Mouse (Mus musculus) lung, postnatal 25 days (tissue): ENCODE measurements around the gene Epb41l4b.

Experiments
- DNase-seq: peaks from one replicate; pipeline ENCODE4 v3.0.0; 2022; ENCODE audit warnings: low spot score

Epb41l4b gene

DNA sequence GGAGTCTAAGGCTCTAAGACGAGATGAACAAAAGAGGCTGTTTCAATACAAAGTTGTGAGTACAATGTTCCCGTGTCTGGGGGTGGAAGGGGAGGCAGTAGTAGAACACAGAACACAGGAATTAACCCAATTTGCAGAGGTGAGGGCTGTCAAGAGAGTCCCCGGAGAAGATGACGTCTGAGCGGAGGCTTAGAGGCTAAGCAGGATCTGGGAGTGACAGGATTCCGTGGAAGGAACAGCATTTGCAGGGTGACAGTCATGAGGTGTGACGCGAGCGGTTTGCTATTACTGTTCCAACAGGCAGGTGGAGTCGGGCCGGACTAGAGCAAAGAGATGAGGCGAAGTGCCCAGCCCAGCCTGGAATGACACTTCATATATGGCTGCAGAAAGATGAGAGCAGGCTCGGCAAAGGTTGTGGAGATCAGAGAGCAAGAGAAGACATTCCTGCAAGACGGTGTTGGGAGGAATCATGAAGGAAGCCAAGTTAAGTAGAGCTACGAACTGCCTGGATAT is 82.9 kb downstream of the Epb41l4b start:
- no peak for DNase-seq

DNA sequence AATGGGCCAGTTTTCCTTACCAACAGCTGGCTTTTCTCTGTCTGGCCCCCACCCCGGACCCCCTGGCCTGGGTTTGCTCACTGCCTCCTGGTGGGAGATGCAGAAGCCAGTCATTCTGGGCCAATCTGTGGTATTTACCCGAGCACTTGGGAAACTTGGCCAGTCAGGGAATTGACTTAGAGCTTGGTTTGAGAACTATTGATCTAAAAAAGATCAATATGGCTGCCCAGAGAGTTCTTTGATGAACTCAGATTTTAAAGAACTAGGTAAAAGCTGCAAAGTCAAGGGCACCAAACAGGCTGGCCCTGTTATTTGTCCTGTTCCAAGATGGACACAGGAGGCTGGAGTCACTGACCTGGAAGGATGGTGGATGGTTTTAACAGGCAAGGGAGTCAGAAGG is 84.6 kb downstream of the Epb41l4b start:
- no peak for DNase-seq

DNA sequence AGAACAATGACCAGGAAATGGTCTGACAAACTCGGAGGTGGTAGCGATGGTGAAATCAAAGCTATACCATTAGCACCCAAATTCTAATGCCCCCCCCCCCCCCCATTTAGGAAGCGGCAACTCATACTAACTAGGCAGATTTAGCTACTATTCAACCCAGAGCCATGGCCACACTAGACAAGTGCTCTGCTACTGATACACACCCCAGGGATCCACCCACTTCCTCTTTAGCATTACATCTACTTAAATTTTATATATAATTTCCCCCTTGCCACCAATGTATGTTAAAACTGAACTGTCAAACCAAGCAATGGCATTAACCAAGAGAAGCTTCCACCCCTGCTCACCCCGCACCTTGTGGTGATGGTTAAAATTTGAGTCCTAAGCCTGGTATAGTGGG is 85.6 kb downstream of the Epb41l4b start:
- DNase-seq = no peak

DNA sequence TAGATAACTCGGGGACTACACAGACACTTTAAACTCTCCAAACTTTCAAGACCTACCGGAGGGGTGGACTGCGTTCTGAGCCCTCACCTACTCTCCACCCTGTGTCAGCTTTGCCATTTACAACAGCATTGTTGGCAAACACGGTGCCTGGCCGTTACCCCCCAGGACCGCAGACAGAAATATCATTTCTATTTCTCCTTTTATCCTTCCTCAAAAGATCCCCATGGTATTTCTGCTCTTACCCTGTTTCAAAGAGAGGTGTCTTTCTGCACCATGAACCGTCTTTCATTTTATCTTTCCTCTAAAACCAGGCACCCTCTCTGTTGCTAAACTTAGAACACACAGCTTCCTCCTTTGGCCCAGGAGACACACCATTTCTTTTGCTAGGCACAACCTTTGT is 87.6 kb downstream of the Epb41l4b start:
- DNase-seq = no peak

DNA sequence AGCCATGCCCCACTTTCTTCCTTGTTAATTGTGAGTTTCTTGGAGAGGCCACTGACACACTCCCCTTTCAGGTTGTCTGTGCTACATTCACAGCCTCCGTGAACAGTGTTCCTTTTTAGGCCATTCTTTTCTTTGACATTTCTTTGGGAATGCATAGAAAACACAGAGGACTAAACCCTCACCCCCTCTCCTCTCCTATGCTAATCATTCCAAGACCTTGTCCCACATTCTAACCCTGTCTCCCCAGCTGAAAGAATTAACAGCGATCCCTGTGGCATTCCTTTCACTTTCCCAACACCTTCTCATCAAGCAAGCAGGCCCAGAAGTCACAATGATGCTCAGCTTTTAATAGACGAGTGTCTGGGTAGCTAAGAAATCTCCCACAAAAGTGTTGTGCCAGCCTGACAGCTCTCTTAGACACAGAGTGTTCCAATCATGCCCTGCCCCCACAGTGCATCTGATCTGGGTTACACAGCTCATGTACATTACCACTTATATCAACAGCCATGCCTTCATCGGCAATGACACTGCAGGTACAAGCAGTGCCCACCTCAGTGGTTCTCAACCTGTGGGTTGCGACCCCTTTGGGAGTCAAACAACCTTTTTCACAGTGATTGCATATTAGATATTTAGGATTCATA is 93.8 kb downstream of the Epb41l4b start:
- no peak for DNase-seq

DNA sequence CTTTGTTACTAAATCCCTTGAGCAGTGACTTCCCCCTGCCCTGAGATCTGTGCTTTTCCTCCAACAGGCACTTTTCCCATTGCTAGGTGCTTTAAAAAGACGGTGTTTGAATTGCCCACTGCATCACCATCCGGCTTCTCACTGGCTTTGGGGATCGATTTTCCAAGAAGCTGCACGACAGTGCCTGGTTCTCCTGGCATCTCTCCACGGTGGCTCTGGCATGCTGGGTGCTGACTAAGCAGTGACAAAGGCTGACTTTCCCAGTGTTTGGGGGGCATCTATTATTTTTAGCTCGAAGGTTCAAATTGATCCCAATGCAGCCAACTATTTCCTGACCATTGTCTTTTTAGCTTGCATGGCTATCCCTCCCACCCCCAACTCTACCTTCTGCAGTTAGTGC is 94.7 kb downstream of the Epb41l4b start:
- DNase-seq = no peak

DNA sequence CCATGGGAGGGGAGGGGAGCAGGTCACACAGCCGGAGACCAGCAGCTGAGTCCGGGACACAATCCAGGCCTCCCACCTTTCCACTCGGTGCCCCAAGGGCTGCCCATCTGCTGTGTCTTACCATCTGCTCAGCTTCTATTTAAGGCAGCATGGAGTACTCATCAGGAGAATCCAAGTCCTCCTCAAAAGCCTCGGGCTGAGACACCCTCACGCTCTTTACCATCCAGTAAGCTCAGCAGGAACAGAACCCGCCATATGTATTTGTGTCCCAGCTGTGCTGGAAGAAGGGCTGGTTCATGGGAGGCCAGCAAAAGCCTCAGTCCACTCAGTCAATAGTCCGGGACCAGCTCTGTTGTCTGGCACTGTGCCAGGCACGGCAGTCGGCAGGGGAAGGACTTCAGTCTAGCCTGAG is 97.1 kb downstream of the Epb41l4b start:
- DNase-seq = no peak

DNA sequence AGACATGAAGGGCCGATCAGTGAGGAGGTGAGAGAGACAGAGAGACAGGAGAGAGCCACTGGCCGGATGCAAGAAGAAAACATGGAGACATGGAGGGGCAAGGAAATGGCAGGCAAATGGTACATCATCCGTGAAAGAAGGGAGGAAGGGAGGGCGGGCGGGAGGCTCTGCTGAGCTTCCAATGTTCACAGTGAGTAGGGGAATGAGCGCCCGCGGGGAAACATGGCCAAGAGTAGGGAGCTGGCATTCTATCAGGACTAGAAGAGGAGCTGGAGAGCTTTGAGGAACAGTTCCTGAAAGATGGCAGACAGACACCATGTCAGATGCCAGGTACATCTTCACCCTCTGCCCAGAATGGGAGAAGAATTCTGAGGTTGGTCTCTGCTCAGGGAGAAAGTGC is 99.6 kb downstream of the Epb41l4b start:
- no peak for DNase-seq

DNA sequence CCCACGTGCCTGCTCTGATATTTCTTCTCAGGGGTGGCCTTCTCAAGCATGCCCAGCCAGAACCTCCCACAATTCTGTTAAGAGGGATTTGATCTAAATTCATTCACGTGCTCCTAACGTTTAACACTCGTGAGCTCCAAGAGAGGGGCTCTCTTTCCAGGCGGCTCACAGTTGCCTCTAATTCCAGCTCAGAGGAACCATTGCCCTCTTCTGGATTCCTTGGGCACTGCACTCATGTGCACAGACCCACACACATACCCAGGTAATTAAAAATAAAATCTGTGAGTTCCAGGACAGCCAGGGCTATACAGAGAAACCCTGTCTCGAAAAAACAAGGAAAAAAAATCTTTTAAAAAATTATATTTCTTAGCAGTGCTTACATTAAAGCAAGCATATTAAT is 101.6 kb downstream of the Epb41l4b start:
- no peak for DNase-seq

DNA sequence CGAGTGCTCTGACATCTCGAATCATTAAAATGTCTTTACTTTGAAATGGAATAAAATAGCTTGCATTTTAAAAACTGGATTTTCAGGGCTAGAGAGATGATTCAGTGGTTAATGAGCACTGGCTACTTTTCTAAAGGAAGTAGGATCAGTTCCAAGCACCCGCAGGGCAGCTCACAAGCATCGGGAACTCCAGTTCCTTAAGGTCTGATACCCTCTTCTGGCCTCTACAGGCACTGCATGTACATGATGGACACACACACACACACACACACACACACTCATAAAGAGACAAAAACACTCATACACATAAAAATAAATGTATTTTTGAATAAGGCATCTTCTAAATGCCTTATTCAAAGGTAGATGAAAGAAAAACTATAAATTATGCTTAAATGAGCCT is 102.0 kb downstream of the Epb41l4b start:
- no peak for DNase-seq

DNA sequence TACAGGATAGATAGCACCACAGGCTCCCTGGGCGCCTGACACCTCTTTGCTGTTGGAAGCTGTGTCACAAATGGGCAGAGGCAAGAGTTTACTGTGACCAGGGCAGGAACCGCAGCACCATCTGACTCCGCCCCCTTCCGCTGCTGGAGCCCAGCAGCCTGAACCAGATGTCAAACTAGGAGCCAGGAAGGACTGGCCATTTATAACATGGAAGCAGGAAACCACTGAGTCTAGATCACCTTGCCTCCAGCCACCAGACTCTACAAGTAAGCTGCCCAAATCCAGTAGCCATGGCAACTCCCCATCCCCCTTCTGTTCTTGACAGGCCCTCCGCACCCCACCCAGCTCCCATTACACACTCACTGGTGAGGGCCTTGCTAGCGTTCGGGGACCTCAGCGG is 102.8 kb downstream of the Epb41l4b start:
- DNase-seq = no peak

DNA sequence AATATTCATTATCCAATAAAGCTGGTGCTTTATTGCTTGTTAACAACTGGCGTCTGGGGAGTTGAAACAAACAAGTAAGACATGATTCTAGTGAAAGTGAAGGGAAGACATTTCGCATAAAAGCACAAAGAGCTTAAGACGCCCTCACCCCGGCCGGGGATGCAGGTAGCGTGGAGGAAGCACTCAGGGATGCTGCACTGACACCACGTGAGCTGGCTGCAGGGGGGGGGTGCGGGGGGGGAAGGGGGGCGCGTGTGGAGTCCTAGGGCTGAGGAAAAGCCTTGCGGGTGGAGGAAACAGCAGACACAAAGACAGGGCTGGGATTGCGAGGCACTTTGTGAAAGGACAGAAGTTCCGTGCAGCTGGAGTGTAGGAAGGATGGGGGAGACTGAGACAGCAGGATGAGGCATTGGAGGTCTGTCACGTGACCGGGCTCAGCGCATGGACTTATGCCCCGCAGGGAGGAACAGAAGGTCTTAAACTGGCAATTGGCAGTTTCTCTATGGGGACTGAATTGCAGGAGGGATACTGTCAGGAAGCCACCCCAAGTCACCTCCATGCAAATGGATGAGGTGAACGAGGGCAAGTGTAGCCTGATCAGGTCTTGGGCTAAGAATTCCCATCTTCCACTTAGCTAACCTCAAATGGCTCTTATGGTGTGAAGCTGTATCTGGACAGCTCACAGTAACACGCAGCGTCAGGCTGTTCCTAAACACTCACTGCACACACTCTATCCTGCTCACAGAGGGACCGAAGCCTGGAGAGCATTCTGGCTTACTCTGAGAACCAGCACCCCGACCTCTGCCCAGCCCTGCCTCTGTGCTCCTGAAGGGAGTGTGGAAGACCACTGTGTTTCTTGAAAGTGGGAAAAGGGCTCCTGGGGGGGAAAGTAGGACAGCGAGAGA is 103.9 kb downstream of the Epb41l4b start:
- no peak for DNase-seq

DNA sequence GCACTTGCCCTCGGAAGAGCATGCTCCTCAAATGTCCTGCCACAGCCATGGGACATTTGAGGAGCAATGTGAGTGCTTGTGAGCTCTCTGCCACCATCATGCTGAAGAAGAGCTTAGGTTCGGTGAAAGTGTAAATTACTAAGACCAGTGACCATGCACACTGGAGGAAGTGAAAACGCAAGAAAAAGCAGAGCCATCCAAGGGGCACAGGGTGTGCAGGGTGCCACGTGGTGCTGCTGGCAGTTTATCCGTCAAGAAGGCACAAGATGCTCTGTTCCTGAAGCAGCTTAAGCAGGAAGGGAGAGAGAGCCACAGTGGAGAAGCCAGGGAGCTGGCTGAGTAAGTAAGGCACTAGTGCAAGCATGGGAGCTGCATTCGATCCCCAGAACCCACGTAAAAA is 105.7 kb downstream of the Epb41l4b start:
- no peak for DNase-seq

DNA sequence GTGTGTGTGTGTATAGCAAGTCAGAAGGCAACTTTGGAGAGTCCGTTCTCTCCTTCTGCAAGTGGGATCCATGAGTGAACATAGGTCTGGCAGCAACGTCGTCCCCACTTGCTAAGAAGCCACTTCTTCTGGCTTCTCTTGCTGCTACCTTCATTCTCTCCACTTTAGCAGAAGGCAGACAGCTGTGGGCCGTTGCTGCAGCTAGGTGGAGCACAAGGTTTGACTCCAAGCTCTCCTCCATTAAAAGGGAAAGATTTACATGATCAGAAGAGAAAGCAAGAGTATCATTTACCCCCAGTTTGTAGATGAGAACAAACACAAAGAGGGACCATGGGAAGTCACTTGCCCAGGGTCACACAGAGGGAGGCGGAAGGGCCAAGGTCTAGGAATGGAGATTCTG is 109.1 kb downstream of the Epb41l4b start:
- DNase-seq = no peak

DNA sequence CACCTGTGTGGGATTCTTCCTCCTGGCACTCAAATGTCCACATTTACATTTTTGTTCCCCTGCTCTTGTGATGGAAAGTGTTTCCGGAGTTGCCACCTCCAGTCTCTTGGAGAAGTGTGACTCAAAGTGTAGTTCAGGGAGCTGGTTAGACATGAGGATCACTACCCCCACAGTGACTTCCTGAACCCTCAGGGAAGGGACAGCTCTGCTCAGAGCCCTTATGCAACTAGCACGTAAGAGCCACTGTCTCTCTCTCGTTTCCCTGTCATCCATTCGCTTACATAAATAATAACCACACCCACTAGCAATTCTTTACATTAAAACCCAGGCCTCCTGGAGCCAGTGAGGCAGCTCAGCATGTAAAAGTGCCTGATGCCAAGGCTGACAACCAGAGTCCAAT is 111.8 kb downstream of the Epb41l4b start:
- DNase-seq = no peak

DNA sequence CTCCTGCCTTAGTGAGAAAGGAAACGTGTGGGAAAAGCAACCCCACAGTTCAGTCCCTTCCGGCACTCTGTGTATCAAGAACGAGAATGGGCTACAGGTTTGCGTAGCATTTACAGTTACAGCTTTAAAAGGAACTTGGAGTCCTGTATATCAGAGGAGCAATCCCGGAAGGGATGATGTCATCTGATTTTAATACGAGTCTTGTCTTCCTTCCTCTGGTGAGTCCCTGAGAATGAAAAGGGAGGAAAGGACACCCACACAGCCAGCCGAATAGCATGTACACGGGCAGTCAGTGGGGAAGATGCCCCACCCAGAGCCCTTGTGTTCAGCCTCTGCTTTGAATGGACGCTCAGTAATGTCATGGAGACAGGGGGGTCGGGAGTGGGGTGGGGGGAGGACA is 115.3 kb downstream of the Epb41l4b start:
- DNase-seq = no peak

DNA sequence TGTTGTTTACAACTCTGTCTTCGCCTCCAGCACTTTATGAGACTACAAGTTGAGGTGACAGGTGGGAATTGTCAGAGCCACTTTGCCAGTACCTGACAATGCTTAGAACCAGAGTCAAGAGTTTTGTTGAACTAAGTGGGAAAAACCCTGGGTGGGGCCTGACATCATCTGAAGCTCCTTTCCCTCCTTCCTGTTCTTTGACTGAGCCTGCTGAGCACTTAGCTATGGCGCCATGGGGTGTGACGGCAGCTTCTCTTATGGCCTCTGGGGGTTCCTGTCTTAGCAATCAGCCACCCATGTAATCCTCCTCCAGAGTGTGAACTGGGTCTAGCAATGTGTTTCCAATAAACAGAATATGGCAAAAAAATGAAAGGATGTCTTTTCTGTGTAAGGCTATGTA is 119.7 kb downstream of the Epb41l4b start:
- DNase-seq = no peak

DNA sequence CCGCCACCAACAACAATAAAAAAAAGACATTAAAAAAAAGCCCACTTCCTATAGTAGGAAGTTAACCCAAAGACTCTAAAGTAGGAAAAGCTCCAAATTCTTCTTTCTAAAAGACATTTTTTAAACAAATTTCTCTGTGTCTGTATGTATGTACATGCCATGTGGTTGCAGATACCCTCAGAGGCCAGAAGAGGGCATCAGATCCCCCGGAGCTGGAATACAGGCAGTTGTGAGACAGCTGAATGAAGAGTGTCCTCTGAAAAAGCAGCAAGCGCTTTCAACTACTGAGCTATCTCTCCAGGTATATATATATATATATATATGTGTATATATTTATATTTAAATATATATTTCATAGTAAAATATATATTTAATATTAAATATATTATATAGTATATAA is 121.9 kb downstream of the Epb41l4b start:
- DNase-seq = no peak

DNA sequence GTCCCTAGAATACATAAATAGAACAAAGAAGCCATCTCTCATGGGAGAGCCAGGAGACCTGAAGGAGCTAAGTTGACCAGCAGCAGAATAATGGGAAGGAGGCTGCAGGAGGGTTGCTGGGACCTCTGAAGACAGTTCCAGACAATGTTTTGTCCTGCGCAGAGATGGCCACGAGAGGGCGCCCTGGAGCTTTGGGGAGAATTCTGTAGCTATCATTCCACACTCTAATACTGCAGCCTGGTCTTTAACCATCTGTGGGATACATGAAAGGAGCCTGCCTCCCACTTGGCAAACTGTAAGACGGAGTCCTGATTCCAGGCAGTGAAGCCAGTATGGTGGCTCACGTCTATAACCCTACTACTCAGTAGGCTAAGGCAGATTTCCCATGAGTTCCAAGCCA is 126.0 kb downstream of the Epb41l4b start:
- peak; percentile 66 for DNase-seq

DNA sequence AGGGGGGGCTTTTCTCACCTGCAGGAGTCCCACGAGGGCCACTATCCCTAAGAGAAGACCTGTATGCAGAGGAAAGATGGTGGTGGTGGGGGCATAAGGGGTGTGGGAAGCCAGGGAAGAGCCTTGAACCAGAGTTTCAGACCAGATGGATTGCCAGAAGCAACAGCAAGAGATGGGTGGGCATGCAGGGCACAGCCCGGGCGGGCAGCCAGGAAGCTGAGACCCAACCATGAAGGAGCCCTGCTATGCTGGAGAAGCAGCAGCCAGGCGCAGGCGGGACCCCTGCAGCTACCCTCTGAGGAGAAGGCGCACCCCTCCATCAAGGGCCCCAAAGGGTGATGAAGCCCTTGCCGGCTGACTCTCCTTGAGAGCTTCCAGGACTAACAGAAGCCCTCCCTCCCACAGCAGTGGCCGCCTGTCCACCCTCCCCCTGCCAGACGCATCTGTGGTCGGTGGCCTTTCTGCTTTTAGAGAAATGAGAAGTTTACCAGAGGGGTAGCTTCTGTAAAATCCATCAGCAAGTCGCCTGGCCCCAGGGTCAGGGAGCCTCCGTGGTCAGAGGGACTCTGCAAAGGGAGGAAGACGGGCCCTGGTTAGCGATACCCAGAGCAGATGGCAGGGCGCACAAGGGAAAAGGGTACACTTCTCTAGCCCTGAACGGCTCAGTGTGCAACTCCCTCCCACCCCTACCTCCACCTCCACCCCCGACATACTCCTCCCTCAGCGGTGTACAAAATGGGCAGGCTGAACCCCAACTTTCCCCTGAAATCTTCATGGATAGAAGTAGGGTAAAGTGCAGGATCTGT is 126.7 kb downstream of the Epb41l4b start:
- DNase-seq = no peak

DNA sequence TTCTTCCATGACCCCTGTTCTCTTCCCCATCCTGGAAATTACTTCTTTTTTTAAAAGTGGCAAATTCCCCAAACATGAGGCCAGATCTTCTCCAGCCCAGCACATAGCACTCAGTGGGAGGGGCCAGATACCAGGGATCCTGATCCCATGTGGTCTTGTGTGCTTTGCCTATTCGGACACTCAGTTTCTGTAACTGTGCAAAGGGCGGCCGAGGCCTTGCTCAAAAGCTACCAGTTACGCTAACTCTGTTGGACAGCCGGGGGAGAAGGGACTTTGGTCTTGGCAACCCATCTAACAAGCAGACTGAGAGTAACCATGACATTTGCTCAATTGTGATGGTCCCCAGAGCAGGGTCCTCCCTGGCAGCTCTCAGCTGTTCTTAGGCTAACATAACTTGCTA is 128.2 kb downstream of the Epb41l4b start:
- no peak for DNase-seq

DNA sequence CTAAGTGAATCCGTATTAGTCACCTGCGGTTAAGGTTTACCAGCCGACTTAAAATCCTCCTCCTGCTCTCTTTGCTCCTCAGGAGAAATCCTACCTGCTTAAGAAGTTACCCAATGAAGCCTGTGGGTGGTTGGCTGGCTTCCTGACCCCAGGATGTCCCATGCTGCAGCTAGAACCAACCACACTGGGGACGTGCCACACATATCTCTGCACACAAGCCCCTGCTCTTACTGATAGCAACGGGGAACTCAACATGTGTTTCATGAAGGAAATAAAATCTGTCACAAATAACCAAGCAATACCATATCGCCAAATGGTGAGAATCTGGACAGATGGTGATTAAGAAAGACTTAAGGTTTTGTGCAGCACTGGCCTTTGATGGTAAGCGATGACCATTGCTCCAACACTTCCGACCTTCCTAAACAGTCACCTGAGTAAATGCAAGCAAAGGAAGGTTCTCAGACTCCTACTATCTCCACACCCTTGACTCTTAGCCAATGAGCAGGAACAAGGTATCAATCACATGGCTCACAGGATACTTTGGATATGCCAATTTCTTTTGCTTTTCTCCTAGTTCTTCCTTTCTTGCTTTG is 131.7 kb downstream of the Epb41l4b start:
- no peak for DNase-seq
